Mouse (Mus musculus): ENCODE measurements around the gene Tln2. TPM values are rescaled to one million over a fixed set of nuclear protein-coding genes. Genes with fewer than 3 reads are reported as not detected.

Tln2 gene
- polyA plus RNA-seq, 1 experiment from 2014 or later: 19.0 TPM

DNA sequence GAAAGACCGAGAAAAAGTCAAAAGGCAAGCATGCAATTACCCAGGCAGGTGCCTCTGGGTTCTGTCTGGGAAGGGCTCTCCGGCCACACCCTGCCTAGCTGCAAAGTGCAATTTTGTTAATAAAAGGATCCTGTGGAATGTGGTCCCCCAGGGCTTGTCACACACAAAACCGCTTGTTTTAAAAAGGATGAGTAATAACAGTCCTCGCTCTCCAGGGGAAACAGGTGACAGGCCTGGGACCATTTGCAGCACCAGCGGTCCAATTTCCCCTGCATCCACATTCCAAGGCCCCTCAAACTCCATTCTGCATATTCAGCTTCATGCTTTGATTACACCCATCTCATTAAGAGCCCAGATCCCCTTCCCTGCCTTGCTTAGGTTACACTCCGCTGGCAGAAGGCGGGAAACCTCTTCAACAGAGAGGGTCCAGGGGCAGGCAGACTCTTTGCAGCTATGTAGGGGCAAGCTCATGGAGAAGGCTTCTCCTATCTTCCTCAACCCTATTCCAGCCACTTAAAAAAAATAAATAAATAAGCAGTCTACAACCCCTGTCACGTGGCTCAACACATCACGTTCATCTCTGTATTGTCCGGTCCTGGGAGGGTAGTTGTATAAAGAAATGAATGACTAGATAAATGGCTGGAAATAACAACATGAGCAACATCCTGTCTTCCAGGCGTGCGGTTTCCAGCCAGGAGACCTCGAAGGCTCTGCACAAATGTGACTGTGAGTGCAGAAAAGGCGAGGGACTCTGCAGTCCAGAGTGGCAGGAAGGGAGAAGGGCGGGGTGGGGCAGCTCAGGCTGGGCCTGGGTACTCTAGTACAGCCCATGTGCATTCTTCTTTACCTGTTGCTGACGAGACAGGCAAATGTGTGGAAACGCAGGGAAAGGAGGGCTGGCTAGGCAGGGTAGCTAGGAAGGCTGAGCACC, 19.5 kb downstream of the Tln2 start:
- 52% methylated on average over 17 of the region's 17 CpGs for WGBS

DNA sequence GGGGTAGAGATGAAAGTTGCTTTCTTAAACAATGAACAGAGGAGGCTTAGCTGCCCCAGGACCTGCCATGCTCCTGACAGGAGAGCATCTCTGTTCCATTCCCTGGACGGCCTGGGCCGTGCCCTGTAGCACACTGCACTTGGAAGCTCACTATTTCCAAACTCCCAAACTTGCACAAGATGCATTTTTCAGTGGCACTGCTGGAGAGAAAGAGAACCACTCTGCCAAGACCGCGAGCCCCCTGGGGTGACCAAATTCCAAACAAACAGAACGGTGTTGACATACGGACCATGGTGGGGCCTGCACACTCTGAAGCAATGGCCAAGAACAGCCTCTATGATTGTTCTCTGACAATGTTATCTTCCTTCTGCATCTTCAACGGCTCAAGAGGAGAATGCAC, 25.1 kb downstream of the Tln2 start:
- H3K4me1 ChIP-seq: no peaks in the 10 kb centered on the region
- H3K4me2 ChIP-seq (replicated peaks): no peak overlapping the region
- H3K9me3 ChIP-seq: no peaks in the 10 kb centered on the region
- no peaks in the 10 kb centered on the region for H3K27me3 ChIP-seq (replicated peaks)
- WGBS: 71% methylated on average over 7 of the region's 7 CpGs
- H3K9ac ChIP-seq: no peak overlapping the region
- H3K27ac ChIP-seq: no peak overlapping the region
- no peak for ATAC-seq (ENCODE audit: low FRiP score, low read depth)
- H3K36me3 ChIP-seq: no peaks in the 10 kb centered on the region
- H3K4me3 ChIP-seq: no peak overlapping the region

More for the DNA sequence above, 19.5 kb downstream of the Tln2 start:
- no peak for ATAC-seq (ENCODE audit: low FRiP score, low read depth)
- no peak overlapping the region for H3K4me2 ChIP-seq (replicated peaks)
- no peak overlapping the region for H3K27ac ChIP-seq
- H3K9ac ChIP-seq: no peak overlapping the region
- no peaks in the 10 kb centered on the region for H3K36me3 ChIP-seq
- peaks cover 14% of the 10 kb centered on the region for H3K4me1 ChIP-seq
- H3K4me3 ChIP-seq: no peak overlapping the region
- no peaks in the 10 kb centered on the region for H3K9me3 ChIP-seq
- no peaks in the 10 kb centered on the region for H3K27me3 ChIP-seq (replicated peaks)

- Histone ChIP-seq H3K27ac (no peak overlapping the region), H3K4me1 (no peaks in the 10 kb centered on the region), H3K36me3 (no peaks in the 10 kb centered on the region), H3K4me3 (no peak overlapping the region), H3K9ac (no peak overlapping the region), H3K4me2 (replicated peaks) (no peak overlapping the region), H3K27me3 (replicated peaks) (no peaks in the 10 kb centered on the region), H3K9me3 (no peaks in the 10 kb centered on the region)
- WGBS: 66% methylated on average over 5 of the region's 5 CpGs
- no peak for ATAC-seq (ENCODE audit: low FRiP score, low read depth)
These were observed 26.2 kb downstream of the Tln2 start for GRCm38 (mm10) chr9:67533260-67533659.

DNA sequence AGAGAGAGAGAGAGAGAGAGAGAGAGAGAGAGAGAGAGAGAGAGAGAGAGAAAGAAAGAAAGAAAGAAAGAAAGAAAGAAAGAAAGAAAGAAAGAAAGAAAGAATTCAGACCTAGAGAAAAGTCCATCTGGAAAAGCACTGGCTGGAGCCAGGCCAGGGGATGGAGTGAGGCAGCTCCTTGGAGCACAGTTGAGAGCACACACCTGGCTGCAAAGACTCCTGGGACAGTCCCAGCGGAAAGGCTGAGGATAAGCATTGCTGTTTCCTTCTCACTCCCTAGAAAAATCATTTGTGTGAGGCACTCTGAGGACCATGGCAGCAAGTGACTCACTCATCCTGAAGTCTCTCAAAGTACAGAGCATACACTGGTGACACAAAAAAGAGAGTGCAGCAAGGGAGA, 26.9 kb downstream of the Tln2 start:
- 88% methylated on average over 1 of the region's 1 CpGs for WGBS
- H3K9me3 ChIP-seq: no peaks in the 10 kb centered on the region
- no peak overlapping the region for H3K9ac ChIP-seq
- no peaks in the 10 kb centered on the region for H3K4me1 ChIP-seq
- H3K36me3 ChIP-seq: no peaks in the 10 kb centered on the region
- no peak overlapping the region for H3K27ac ChIP-seq
- H3K27me3 ChIP-seq (replicated peaks): no peaks in the 10 kb centered on the region
- ATAC-seq (ENCODE audit: low FRiP score, low read depth): no peak
- no peak overlapping the region for H3K4me3 ChIP-seq
- H3K4me2 ChIP-seq (replicated peaks): no peak overlapping the region

DNA sequence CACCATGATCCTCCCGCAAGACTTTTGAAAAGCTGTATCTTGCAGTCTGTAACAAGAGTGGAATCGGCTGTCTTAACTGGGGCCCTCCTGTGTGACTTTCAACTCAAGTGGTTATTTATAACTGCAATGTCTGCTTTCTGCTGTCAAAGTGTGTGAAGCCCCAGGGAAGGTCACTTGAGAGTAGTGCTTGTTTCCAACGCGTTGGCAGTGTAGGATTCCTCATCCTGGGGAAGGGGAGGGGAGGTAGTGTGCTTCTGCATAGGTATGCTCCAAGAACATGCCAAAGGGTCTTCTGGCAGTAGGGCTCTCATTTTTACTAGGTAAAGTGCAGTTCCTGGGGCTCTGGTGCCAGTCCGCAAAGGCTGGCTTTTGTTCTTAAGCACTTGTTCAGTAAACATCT, 29.9 kb downstream of the Tln2 start:
- Histone ChIP-seq H3K27me3 (replicated peaks) (no peaks in the 10 kb centered on the region), H3K27ac (no peak overlapping the region), H3K9me3 (no peaks in the 10 kb centered on the region), H3K4me3 (no peak overlapping the region), H3K36me3 (no peaks in the 10 kb centered on the region), H3K9ac (no peak overlapping the region), H3K4me2 (replicated peaks) (no peak overlapping the region), H3K4me1 (no peaks in the 10 kb centered on the region)
- no peak for ATAC-seq (ENCODE audit: low FRiP score, low read depth)
- WGBS: 77% methylated on average over 5 of the region's 5 CpGs

GRCm38 (mm10) chr9:67527726-67528125, 31.8 kb downstream of the Tln2 start:
- H3K4me1 ChIP-seq: no peaks in the 10 kb centered on the region
- ATAC-seq (ENCODE audit: low FRiP score, low read depth): no peak
- no peak overlapping the region for H3K4me3 ChIP-seq
- H3K27ac ChIP-seq: no peak overlapping the region
- WGBS: 83% methylated on average over 2 of the region's 2 CpGs
- H3K9ac ChIP-seq: no peak overlapping the region
- H3K36me3 ChIP-seq: no peaks in the 10 kb centered on the region
- H3K9me3 ChIP-seq: no peaks in the 10 kb centered on the region
- H3K27me3 ChIP-seq (replicated peaks): no peaks in the 10 kb centered on the region
- no peak overlapping the region for H3K4me2 ChIP-seq (replicated peaks)

- Histone ChIP-seq H3K9me3 (no peaks in the 10 kb centered on the region), H3K27me3 (replicated peaks) (no peaks in the 10 kb centered on the region), H3K4me3 (no peak overlapping the region), H3K27ac (no peak overlapping the region), H3K4me1 (no peaks in the 10 kb centered on the region), H3K36me3 (no peaks in the 10 kb centered on the region), H3K9ac (no peak overlapping the region), H3K4me2 (replicated peaks) (no peak overlapping the region)
- WGBS: 80% methylated on average over 4 of the region's 4 CpGs
- ATAC-seq (ENCODE audit: low FRiP score, low read depth): no peak
These were observed 37.8 kb downstream of the Tln2 start for GRCm38 (mm10) chr9:67521736-67522135.

GRCm38 (mm10) chr9:67509510-67509909, 50.0 kb downstream of the Tln2 start:
- no peaks in the 10 kb centered on the region for H3K4me1 ChIP-seq
- no peaks in the 10 kb centered on the region for H3K9me3 ChIP-seq
- no peak overlapping the region for H3K4me2 ChIP-seq (replicated peaks)
- no peak overlapping the region for H3K9ac ChIP-seq
- H3K27me3 ChIP-seq (replicated peaks): no peaks in the 10 kb centered on the region
- no peak overlapping the region for H3K27ac ChIP-seq
- no peak for ATAC-seq (ENCODE audit: low FRiP score, low read depth)
- H3K36me3 ChIP-seq: no peaks in the 10 kb centered on the region
- 68% methylated on average over 3 of the region's 3 CpGs for WGBS
- no peak overlapping the region for H3K4me3 ChIP-seq

DNA sequence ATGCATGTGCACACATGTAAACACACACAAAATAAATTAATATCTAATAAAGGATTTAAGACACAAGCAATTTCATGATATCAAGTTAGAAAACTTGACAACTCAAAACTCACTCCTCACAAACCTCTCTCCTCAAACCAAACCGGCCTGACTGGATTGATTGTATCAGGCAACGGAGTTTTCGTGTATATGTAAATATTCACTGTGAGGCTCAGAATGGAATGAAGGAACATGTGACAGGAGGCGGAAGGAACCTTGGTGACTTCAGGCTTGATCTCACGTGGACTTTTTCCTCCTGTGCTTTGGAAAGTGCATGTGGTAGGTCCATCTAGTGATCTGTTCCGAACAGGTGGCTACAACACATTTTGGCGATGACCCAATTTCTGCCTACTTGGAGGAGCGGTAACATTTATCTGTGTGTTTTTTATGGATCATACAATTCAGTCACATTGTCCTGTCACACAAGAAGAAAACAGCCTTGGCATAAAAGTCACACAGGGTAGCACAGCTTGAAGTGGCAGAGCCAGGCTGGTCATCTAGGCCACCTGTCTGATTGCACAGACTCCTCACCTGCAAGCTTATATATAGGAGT, 54.7 kb downstream of the Tln2 start:
- Histone ChIP-seq H3K9ac (no peak overlapping the region), H3K4me1 (no peaks in the 10 kb centered on the region), H3K4me3 (no peak overlapping the region), H3K27ac (no peak overlapping the region), H3K9me3 (no peaks in the 10 kb centered on the region), H3K36me3 (no peaks in the 10 kb centered on the region), H3K27me3 (replicated peaks) (no peaks in the 10 kb centered on the region), H3K4me2 (replicated peaks) (no peak overlapping the region)
- no peak for ATAC-seq (ENCODE audit: low FRiP score, low read depth)
- 93% methylated on average over 8 of the region's 8 CpGs for WGBS

DNA sequence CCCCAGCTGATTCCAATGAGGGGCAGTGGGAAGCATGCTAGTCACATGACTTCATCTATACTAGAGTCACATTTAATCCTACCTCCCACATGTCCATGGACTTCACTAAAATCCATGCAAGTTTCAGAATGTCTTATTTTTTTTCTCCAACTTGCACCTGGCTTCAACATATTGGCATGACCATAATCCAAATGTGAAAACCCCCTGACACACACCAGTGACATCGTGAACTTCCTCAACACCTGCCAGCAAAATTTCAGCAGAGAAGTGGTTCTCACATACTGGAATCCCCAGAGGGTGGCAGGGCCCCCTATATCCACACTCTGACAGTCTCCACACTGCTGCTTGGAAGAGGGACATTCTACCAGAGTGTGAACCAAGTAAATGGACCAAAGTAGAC, 57.7 kb downstream of the Tln2 start:
- Histone ChIP-seq H3K4me1 (peaks cover 5% of the 10 kb centered on the region; the same call in 1 of the 2 replicates), H3K9ac (no peak overlapping the region), H3K36me3 (no peaks in the 10 kb centered on the region), H3K27ac (no peak overlapping the region), H3K4me3 (no peak overlapping the region), H3K4me2 (replicated peaks) (no peak overlapping the region), H3K9me3 (no peaks in the 10 kb centered on the region), H3K27me3 (replicated peaks) (no peaks in the 10 kb centered on the region)
- no peak for ATAC-seq (ENCODE audit: low FRiP score, low read depth)
- 80% methylated on average over 1 of the region's 1 CpGs for WGBS

GRCm38 (mm10) chr9:67496368-67496767, 63.1 kb downstream of the Tln2 start:
- no peaks in the 10 kb centered on the region for H3K9me3 ChIP-seq
- peaks cover 17% of the 10 kb centered on the region for H3K4me1 ChIP-seq
- WGBS: 44% methylated on average over 2 of the region's 2 CpGs
- H3K4me2 ChIP-seq (replicated peaks): no peak overlapping the region
- ATAC-seq (ENCODE audit: low FRiP score, low read depth): no peak
- no peak overlapping the region for H3K9ac ChIP-seq
- H3K36me3 ChIP-seq: no peaks in the 10 kb centered on the region
- no peak overlapping the region for H3K4me3 ChIP-seq
- no peaks in the 10 kb centered on the region for H3K27me3 ChIP-seq (replicated peaks)
- no peak overlapping the region for H3K27ac ChIP-seq

DNA sequence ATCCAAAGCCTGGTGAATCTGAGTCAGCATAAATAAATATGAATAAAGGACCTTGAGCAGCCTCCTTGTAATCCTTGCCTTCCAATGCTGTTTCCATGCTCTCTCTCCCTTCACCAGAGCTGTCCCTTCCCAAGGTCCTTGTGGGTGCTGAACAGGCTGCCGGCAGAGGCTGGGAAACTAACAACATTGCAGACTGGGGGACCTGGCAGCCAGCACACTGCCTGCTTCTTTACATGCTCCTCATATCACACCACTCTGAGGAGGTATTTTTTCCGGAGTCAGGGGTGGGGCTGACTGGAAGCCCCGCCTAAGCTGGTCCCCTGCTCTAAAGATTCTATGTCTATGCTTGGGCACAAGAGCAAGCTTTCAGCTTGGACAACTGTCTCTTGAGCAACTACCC, 64.2 kb downstream of the Tln2 start:
- ATAC-seq (ENCODE audit: low FRiP score, low read depth): no peak
- Histone ChIP-seq H3K4me2 (replicated peaks) (no peak overlapping the region), H3K27ac (no peak overlapping the region), H3K4me3 (no peak overlapping the region), H3K27me3 (replicated peaks) (no peaks in the 10 kb centered on the region), H3K9ac (no peak overlapping the region), H3K9me3 (no peaks in the 10 kb centered on the region), H3K4me1 (peaks cover 17% of the 10 kb centered on the region), H3K36me3 (no peaks in the 10 kb centered on the region)
- 63% methylated on average over 3 of the region's 3 CpGs for WGBS
